Mouse (Mus musculus): ENCODE results near the gene Adat1. TPM values are rescaled to one million over a fixed set of nuclear protein-coding genes. Genes with fewer than 3 reads are reported as not detected.
A peak's percentile ranks its signal among the peaks of the same experiment; 100 is the strongest.

Gene Adat1
- total and polyA plus RNA-seq, 3 experiments: 1.8 to 2.0 (median 1.8) TPM

DNA sequence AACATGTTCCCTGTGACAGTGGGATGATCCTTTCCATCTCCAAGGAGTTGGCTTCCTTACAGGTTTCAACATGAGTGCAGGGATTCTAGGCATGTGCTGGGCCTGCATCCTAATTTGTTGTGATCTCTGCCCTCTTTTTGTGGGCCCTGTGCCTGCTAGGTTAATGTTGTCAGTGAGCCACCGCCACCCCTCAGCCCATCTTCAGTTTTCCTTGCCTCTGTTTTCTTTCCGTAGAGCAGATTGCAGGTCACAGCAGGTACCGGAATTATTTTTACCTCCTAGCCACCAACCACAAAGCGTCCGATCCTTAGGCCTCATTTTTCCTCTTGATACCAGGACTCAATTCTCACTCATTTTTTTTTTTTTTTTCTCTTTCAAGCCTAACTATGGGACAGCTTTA, 40.2 kb downstream of the Adat1 start:
- Histone ChIP-seq H3K4me1 (ENCODE audit: control insufficient read depth, insufficient read depth, low read length) (no peaks in the 10 kb centered on the region), H3K36me3 (ENCODE audit: control insufficient read depth, insufficient read depth, low read length) (no peaks in the 10 kb centered on the region; the same call in 1 of the 2 replicates), H3K27ac (no peak overlapping the region), H3K9ac (ENCODE audit: low read depth, low read length) (no peak overlapping the region), H3K27me3 (ENCODE audit: control insufficient read depth, insufficient read depth, low read length) (no peaks in the 10 kb centered on the region), H3K79me2 (replicated peaks; ENCODE audit: control insufficient read depth, insufficient read depth, low read length) (no peaks in the 10 kb centered on the region), H3K4me3 (no peak overlapping the region)
- 96% methylated on average over 5 of the region's 5 CpGs for WGBS
- no peak for DNase-seq
- no peak for TF ChIP-seq POLR2A (IDR thresholded peaks at IDR 0.05; ENCODE audit: insufficient read depth, low read depth, low read length)
- intact Hi-C loops (cut with DNase I): no loop called here

DNA sequence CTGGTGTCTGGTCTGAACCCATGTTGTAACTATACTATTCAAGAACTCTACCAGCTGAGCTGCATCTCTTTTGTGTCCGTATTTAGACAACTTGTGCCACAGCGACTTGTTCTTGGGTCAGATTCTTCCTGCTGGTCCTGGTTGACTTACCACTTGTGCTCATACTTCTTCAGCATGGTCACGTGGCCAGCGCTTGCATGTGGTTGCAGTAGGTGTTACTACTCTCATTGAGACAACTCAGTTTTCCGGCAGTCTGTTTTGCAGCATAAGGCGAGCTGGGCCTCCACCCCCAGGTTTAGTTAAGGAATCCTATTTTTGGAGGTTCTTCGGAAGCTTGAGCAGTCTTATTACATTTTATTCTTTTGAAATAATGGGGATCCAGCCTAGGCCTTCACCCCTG, 40.8 kb downstream of the Adat1 start:
- H3K27me3 ChIP-seq (ENCODE audit: control insufficient read depth, insufficient read depth, low read length): no peaks in the 10 kb centered on the region
- intact Hi-C loops (cut with DNase I): no loop called here
- no peaks in the 10 kb centered on the region; the same call in 1 of the 2 replicates for H3K36me3 ChIP-seq (ENCODE audit: control insufficient read depth, insufficient read depth, low read length)
- DNase-seq: peak in 1 of 2 experiments; percentile 28
- H3K27ac ChIP-seq: no peak overlapping the region
- H3K9ac ChIP-seq (ENCODE audit: low read depth, low read length): no peak overlapping the region
- no peak overlapping the region for H3K4me3 ChIP-seq
- no peaks in the 10 kb centered on the region for H3K4me1 ChIP-seq (ENCODE audit: control insufficient read depth, insufficient read depth, low read length)
- H3K79me2 ChIP-seq (replicated peaks; ENCODE audit: control insufficient read depth, insufficient read depth, low read length): no peaks in the 10 kb centered on the region
- WGBS: 94% methylated on average over 7 of the region's 7 CpGs
- no peak for TF ChIP-seq POLR2A (IDR thresholded peaks at IDR 0.05; ENCODE audit: insufficient read depth, low read depth, low read length)
- no peak for TF ChIP-seq CTCF (IDR thresholded peaks at IDR 0.05)
- TF ChIP-seq EP300 (IDR thresholded peaks at IDR 0.05; ENCODE audit: insufficient read depth, low read depth, low read length): no peak

DNA sequence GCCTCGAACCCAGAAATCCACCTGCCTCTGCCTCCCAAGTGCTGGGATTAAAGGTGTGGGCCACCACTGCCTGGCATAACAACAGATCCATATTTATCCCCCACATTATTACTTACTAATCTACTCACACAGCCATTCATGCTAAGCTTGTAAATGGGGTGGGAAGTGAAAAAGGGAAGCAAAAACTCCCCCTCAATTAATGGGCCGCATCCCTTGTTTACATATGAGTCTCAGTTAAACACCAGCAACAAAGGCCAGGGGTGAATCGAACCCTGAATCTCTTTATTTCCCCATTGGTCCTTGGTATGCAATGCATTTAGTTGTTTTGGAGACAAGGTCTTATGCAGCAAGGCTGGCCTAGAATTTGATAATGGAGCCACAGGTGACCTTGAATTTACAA, 41.3 kb downstream of the Adat1 start:
- WGBS: 81% methylated on average over 3 of the region's 3 CpGs
- Histone ChIP-seq H3K27ac (no peak overlapping the region), H3K27me3 (ENCODE audit: control insufficient read depth, insufficient read depth, low read length) (no peaks in the 10 kb centered on the region), H3K4me1 (ENCODE audit: control insufficient read depth, insufficient read depth, low read length) (no peaks in the 10 kb centered on the region), H3K4me3 (no peak overlapping the region), H3K79me2 (replicated peaks; ENCODE audit: control insufficient read depth, insufficient read depth, low read length) (no peaks in the 10 kb centered on the region), H3K36me3 (ENCODE audit: control insufficient read depth, insufficient read depth, low read length) (no peaks in the 10 kb centered on the region; the same call in 1 of the 2 replicates), H3K9ac (ENCODE audit: low read depth, low read length) (no peak overlapping the region)
- TF ChIP-seq POLR2A (IDR thresholded peaks at IDR 0.05; ENCODE audit: insufficient read depth, low read depth, low read length) (no peak), CTCF (IDR thresholded peaks at IDR 0.05) (no peak), EP300 (IDR thresholded peaks at IDR 0.05; ENCODE audit: insufficient read depth, low read depth, low read length) (no peak)
- DNase-seq: no peak
- intact Hi-C loops (cut with DNase I): no loop called here

DNA sequence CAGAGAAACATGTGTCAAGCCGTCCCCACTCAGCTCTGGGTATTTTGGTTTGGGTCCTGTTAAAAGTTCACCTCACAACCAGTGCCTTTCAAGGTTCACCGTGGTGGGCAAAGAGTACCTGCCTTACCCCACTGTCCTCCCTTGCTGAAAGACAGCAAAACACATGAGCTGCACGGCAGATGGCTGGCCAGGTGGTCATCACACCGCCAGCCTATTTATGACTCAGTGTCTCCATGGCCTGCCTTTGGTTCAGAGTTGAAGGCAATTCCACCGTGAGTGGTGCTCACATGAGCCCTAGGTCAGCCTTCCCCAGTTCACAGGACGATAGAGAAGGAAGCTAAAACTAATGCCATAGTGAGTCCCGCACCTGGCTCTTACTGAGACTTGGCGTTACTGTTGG, 44.1 kb downstream of the Adat1 start:
- Histone ChIP-seq H3K36me3 (ENCODE audit: control insufficient read depth, insufficient read depth, low read length) (no peaks in the 10 kb centered on the region; the same call in 1 of the 2 replicates), H3K27ac (no peak overlapping the region), H3K27me3 (ENCODE audit: control insufficient read depth, insufficient read depth, low read length) (no peaks in the 10 kb centered on the region), H3K9ac (ENCODE audit: low read depth, low read length) (no peak overlapping the region), H3K4me1 (ENCODE audit: control insufficient read depth, insufficient read depth, low read length) (no peaks in the 10 kb centered on the region), H3K79me2 (replicated peaks; ENCODE audit: control insufficient read depth, insufficient read depth, low read length) (no peaks in the 10 kb centered on the region), H3K4me3 (no peak overlapping the region)
- 90% methylated on average over 8 of the region's 8 CpGs for WGBS
- intact Hi-C loops (cut with DNase I): no loop called here
- TF ChIP-seq CTCF (IDR thresholded peaks at IDR 0.05): no peak
- TF ChIP-seq POLR2A (IDR thresholded peaks at IDR 0.05; ENCODE audit: insufficient read depth, low read depth, low read length): no peak
- TF ChIP-seq EP300 (IDR thresholded peaks at IDR 0.05; ENCODE audit: insufficient read depth, low read depth, low read length): no peak
- no peak for DNase-seq

DNA sequence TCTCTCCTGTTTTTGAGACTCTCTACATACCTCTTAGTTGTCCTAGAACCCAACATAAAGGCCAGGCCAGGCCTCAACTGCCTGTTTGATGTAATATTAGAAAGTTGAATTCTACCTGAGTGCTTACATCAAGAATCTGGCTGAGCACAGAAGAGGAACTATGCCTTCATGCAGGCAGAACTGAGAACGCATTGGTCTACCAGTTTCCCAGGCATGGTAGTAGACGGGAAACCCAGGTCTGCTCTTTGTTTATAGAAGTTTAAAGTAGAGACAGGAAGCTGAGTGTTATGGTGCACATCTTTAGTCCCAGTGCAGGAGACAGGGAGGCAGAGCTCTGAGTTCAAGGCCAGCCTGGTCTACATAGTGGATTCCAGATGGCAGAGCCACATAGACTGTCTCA, 45.0 kb downstream of the Adat1 start:
- WGBS: 84% methylated on average over 2 of the region's 2 CpGs
- no peak overlapping the region for H3K27ac ChIP-seq
- no peaks in the 10 kb centered on the region for H3K79me2 ChIP-seq (replicated peaks; ENCODE audit: control insufficient read depth, insufficient read depth, low read length)
- no peak for DNase-seq
- TF ChIP-seq EP300 (IDR thresholded peaks at IDR 0.05; ENCODE audit: insufficient read depth, low read depth, low read length): no peak
- no peak for TF ChIP-seq POLR2A (IDR thresholded peaks at IDR 0.05; ENCODE audit: insufficient read depth, low read depth, low read length)
- TF ChIP-seq CTCF (IDR thresholded peaks at IDR 0.05): no peak
- no peak overlapping the region for H3K9ac ChIP-seq (ENCODE audit: low read depth, low read length)
- no peaks in the 10 kb centered on the region for H3K4me1 ChIP-seq (ENCODE audit: control insufficient read depth, insufficient read depth, low read length)
- H3K4me3 ChIP-seq: no peak overlapping the region
- intact Hi-C loops (cut with DNase I): no loop called here
- no peaks in the 10 kb centered on the region; the same call in 1 of the 2 replicates for H3K36me3 ChIP-seq (ENCODE audit: control insufficient read depth, insufficient read depth, low read length)
- H3K27me3 ChIP-seq (ENCODE audit: control insufficient read depth, insufficient read depth, low read length): no peaks in the 10 kb centered on the region

DNA sequence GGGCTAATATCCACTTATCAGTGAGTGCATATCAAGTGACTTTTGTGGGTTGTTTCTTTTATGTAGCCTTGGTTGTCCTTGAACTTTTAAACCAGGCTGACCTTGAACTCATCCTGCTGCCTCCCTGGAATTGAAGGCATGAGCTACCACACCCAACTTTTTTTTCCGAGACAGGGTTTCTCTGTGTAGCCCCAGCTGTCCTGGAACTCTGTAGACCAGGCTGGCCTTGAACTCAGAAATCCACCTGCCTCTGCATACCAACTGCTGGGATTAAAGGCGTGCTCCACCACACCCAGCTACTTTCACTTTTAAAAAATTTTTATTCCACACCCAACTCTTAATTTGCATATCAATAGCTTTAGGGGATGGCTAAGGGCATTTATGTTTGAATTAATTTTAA, 48.6 kb downstream of the Adat1 start:
- Histone ChIP-seq H3K79me2 (replicated peaks; ENCODE audit: control insufficient read depth, insufficient read depth, low read length) (peaks cover 6% of the 10 kb centered on the region), H3K4me3 (no peak overlapping the region), H3K36me3 (ENCODE audit: control insufficient read depth, insufficient read depth, low read length) (no peaks in the 10 kb centered on the region; the same call in 1 of the 2 replicates), H3K9ac (ENCODE audit: low read depth, low read length) (no peak overlapping the region), H3K27me3 (ENCODE audit: control insufficient read depth, insufficient read depth, low read length) (no peaks in the 10 kb centered on the region), H3K4me1 (ENCODE audit: control insufficient read depth, insufficient read depth, low read length) (peaks cover 5% of the 10 kb centered on the region), H3K27ac (no peak overlapping the region)
- 88% methylated on average over 2 of the region's 2 CpGs for WGBS
- TF ChIP-seq EP300 (IDR thresholded peaks at IDR 0.05; ENCODE audit: insufficient read depth, low read depth, low read length): no peak
- TF ChIP-seq CTCF (IDR thresholded peaks at IDR 0.05): no peak
- no peak for TF ChIP-seq POLR2A (IDR thresholded peaks at IDR 0.05; ENCODE audit: insufficient read depth, low read depth, low read length)
- no peak for DNase-seq
- intact Hi-C loops (cut with DNase I): no loop called here
